Mouse (Mus musculus) stomach, postnatal 0 days (tissue): Measurements from ENCODE around the gene Efhd1.

Experiments used
- CTCF ChIP-seq: IDR thresholded peaks from 2 replicates; pipeline ENCODE4 v1.5.1; 2016; ENCODE audit warnings: antibody characterized with exemption, low read depth, mild to moderate bottlenecking, moderate library complexity
- EP300 ChIP-seq: optimal IDR thresholded peaks from 2 replicates; pipeline ENCODE3; 2016; ENCODE audit warnings: antibody characterized with exemption

DNA sequence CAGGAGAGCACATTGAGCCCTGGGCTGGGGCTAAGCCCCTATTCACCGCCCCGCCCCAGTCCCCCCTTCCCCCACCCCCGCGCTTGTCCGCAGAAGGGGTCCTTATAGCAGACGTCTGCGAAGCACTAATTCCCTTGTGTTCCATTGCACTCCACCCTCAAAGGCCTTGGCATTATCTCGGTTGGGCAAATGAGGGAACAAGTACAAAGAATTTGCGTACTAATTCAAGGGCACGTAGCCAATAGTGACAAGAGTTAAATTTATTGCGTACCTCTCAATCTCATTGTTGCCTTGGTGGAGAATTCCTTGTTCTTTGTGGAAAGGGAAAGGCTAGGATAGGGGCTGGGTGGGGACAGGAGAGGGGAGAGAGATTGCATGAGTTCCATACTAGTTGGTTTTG lies 6.5 kb upstream of the Efhd1 start:
- TF ChIP-seq CTCF (no peak), EP300 (no peak)
